Mouse (Mus musculus): Measurements from ENCODE around the gene Pias3. TPM values are rescaled to one million over a fixed set of nuclear protein-coding genes. Genes with fewer than 3 reads are reported as not detected.
A peak's percentile ranks its signal among the peaks of the same experiment; 100 is the strongest.

Pias3 gene
- polyA plus RNA-seq, 1 experiment from 2014 or later, result 26.9 TPM

DNA sequence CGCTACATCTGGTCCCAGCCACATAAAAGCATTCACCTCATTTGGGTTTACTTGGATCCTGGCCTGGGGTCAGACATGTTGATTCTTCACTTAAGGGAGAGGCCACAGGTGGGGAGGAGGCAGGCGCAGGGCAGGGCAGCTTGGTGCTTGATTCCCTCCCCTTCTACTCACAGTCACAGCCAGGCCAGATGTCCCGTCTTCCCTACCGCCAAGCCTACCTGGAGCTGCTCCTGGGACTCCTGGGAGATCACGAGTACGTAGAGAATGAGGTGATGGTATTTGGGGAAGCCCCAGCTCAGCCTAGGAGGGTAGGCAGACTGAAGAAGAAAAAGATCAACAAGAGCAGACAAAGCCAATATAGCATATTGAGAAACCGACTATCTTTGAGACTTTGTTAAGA is 10.8 kb downstream of the Pias3 start:
- no peak overlapping the region for H3K4me3 ChIP-seq (ENCODE audit: low read depth, low read length)
- H3K36me3 ChIP-seq (ENCODE audit: control insufficient read depth, insufficient read depth, low read length), result peaks cover 31% of the 10 kb centered on the region
- H3K4me1 ChIP-seq (ENCODE audit: control insufficient read depth, insufficient read depth, low read length), result peaks cover 6% of the 10 kb centered on the region; the same call in 1 of the 2 replicates
- H3K27ac ChIP-seq (ENCODE audit: low read depth, low read length), result no peak overlapping the region
- H3K9me3 ChIP-seq (replicated peaks; ENCODE audit: control insufficient read depth, low read length), result no peaks in the 10 kb centered on the region
- H3K27me3 ChIP-seq (ENCODE audit: control insufficient read depth, insufficient read depth, low read length), result peaks cover 3% of the 10 kb centered on the region; the same call in 1 of the 2 replicates
- no peak overlapping the region for H3K9ac ChIP-seq (ENCODE audit: low read depth, low read length)
- ATAC-seq (replicated peaks; ENCODE audit: insufficient number of reproducible peaks, low FRiP score, low TSS enrichment), result no peak
- no peak overlapping the region; the same call in 1 of the 2 replicates for H3K4me2 ChIP-seq
- WGBS (ENCODE audit: insufficient replicate concordance), result 66% methylated on average over 7 of the region's 7 CpGs

GRCm38 (mm10) chr3:96707903-96708683 is 11.9 kb downstream of the Pias3 start, which contains the start of gene Nudt17:
Nudt17 (minus strand) TSS chr3:96708562.
- Histone ChIP-seq H3K4me2 (peak within 1 kb of the TSS; percentile 97), H3K9ac (ENCODE audit: low read depth, low read length) (peak within 1 kb of the TSS; percentile 80), H3K9me3 (replicated peaks; ENCODE audit: control insufficient read depth, low read length) (no peaks in the 10 kb centered on the region), H3K4me1 (ENCODE audit: control insufficient read depth, insufficient read depth, low read length) (peaks cover 6% of the 10 kb centered on the region; the same call in 1 of the 2 replicates), H3K36me3 (ENCODE audit: control insufficient read depth, insufficient read depth, low read length) (peaks cover 37% of the 10 kb centered on the region), H3K27me3 (ENCODE audit: control insufficient read depth, insufficient read depth, low read length) (peaks cover 3% of the 10 kb centered on the region; the same call in 1 of the 2 replicates), H3K4me3 (ENCODE audit: low read depth, low read length) (peak within 1 kb of the TSS; percentile 54), H3K27ac (ENCODE audit: low read depth, low read length) (no peak within 1 kb of the TSS)
- 4% methylated on average over 42 of the region's 42 CpGs for WGBS (ENCODE audit: insufficient replicate concordance)
- ATAC-seq (replicated peaks; ENCODE audit: insufficient number of reproducible peaks, low FRiP score, low TSS enrichment), result peak; percentile 60

GRCm38 (mm10) chr3:96708684-96709064 is 12.5 kb downstream of the Pias3 start:
- Histone ChIP-seq H3K27me3 (ENCODE audit: control insufficient read depth, insufficient read depth, low read length) (peaks cover 3% of the 10 kb centered on the region; the same call in 1 of the 2 replicates), H3K36me3 (ENCODE audit: control insufficient read depth, insufficient read depth, low read length) (peaks cover 35% of the 10 kb centered on the region), H3K9ac (ENCODE audit: low read depth, low read length) (no peak overlapping the region), H3K4me1 (ENCODE audit: control insufficient read depth, insufficient read depth, low read length) (peaks cover 6% of the 10 kb centered on the region; the same call in 1 of the 2 replicates), H3K4me3 (ENCODE audit: low read depth, low read length) (no peak overlapping the region), H3K9me3 (replicated peaks; ENCODE audit: control insufficient read depth, low read length) (no peaks in the 10 kb centered on the region), H3K27ac (ENCODE audit: low read depth, low read length) (no peak overlapping the region), H3K4me2 (peak overlapping the region; percentile 97)
- no peak for ATAC-seq (replicated peaks; ENCODE audit: insufficient number of reproducible peaks, low FRiP score, low TSS enrichment)
- 50% methylated on average over 2 of the region's 2 CpGs for WGBS (ENCODE audit: insufficient replicate concordance)

DNA sequence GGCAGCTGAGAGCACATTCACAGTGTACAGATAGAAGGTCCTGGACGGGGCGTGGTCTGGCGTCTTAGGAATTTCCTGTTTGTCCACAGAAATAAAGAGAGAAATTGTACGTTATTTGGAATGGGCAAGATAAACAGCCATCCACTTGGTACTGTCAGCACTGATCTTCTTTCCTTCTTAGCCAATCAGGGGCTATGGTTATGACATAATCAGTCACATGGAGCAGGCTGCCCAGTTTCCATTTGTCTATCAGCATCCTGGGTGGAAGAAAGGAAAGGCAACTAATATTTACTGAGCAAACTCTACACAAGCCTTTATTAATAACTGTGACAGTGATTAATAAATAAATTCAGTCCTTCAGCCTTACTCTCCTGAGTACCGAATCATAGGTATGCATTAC is 18.1 kb downstream of the Pias3 start:
- ATAC-seq (replicated peaks; ENCODE audit: insufficient number of reproducible peaks, low FRiP score, low TSS enrichment), result no peak
- Histone ChIP-seq H3K27me3 (ENCODE audit: control insufficient read depth, insufficient read depth, low read length) (no peaks in the 10 kb centered on the region), H3K27ac (ENCODE audit: low read depth, low read length) (no peak overlapping the region), H3K9me3 (replicated peaks; ENCODE audit: control insufficient read depth, low read length) (no peaks in the 10 kb centered on the region), H3K4me1 (ENCODE audit: control insufficient read depth, insufficient read depth, low read length) (no peaks in the 10 kb centered on the region), H3K36me3 (ENCODE audit: control insufficient read depth, insufficient read depth, low read length) (peaks cover 40% of the 10 kb centered on the region), H3K4me2 (no peak overlapping the region), H3K9ac (ENCODE audit: low read depth, low read length) (no peak overlapping the region), H3K4me3 (ENCODE audit: low read depth, low read length) (no peak overlapping the region)
- 83% methylated on average over 5 of the region's 5 CpGs for WGBS (ENCODE audit: insufficient replicate concordance)

- Histone ChIP-seq H3K4me1 (ENCODE audit: control insufficient read depth, insufficient read depth, low read length) (no peaks in the 10 kb centered on the region), H3K9ac (ENCODE audit: low read depth, low read length) (no peak overlapping the region), H3K4me2 (no peak overlapping the region), H3K9me3 (replicated peaks; ENCODE audit: control insufficient read depth, low read length) (no peaks in the 10 kb centered on the region), H3K27me3 (ENCODE audit: control insufficient read depth, insufficient read depth, low read length) (no peaks in the 10 kb centered on the region), H3K36me3 (ENCODE audit: control insufficient read depth, insufficient read depth, low read length) (peaks cover 34% of the 10 kb centered on the region), H3K4me3 (ENCODE audit: low read depth, low read length) (no peak overlapping the region), H3K27ac (ENCODE audit: low read depth, low read length) (no peak overlapping the region)
- no peak for ATAC-seq (replicated peaks; ENCODE audit: insufficient number of reproducible peaks, low FRiP score, low TSS enrichment)
- 61% methylated on average over 2 of the region's 2 CpGs for WGBS (ENCODE audit: insufficient replicate concordance)
Observed at GRCm38 (mm10) chr3:96715854-96716253, 19.7 kb downstream of the Pias3 start.

GRCm38 (mm10) chr3:96719173-96719572 is 23.0 kb downstream of the Pias3 start:
- Histone ChIP-seq H3K4me2 (no peak overlapping the region), H3K9me3 (replicated peaks; ENCODE audit: control insufficient read depth, low read length) (no peaks in the 10 kb centered on the region), H3K27me3 (ENCODE audit: control insufficient read depth, insufficient read depth, low read length) (no peaks in the 10 kb centered on the region), H3K36me3 (ENCODE audit: control insufficient read depth, insufficient read depth, low read length) (peaks cover 18% of the 10 kb centered on the region), H3K9ac (ENCODE audit: low read depth, low read length) (no peak overlapping the region), H3K27ac (ENCODE audit: low read depth, low read length) (no peak overlapping the region), H3K4me1 (ENCODE audit: control insufficient read depth, insufficient read depth, low read length) (no peaks in the 10 kb centered on the region), H3K4me3 (ENCODE audit: low read depth, low read length) (no peak overlapping the region)
- 42% methylated on average over 14 of the region's 14 CpGs for WGBS (ENCODE audit: insufficient replicate concordance)
- ATAC-seq (replicated peaks; ENCODE audit: insufficient number of reproducible peaks, low FRiP score, low TSS enrichment), result no peak

DNA sequence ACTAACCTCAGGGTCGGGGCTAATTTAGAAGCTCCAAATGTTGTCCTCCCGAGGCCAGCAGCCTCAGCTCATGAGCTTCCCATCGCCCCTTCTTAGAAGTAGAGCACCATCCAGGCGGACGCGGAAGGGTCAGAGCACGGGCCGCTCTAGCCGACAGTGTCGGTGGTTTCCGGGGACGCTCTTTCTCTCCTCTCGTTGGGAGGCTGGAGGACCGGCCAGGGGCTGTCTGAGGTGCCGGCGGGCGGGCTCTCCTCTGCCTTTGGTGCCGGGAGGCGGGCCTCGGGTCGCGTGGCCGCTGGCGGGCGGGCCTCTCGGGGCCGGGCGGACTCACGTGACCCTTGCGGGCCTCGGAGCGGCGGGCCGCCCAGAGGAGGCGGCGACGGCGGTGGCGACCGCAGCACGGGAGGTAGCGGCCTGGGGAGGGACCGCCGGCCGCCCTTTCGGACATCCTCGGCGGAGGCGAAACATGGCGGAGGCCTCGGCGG is 31.2 kb downstream of the Pias3 start, which contains the start of the genes Polr3c and Rnf115:
Gene Polr3c (minus strand): TSS at position 286 of the 485 bp plus-strand sequence.
Gene Rnf115 (plus strand): TSS at position 322 of the 485 bp plus-strand sequence.
- Histone ChIP-seq H3K27ac (ENCODE audit: low read depth, low read length) (peak within 1 kb of the TSS; percentile 78), H3K4me3 (ENCODE audit: low read depth, low read length) (peak within 1 kb of the TSS; percentile 92), H3K9me3 (replicated peaks; ENCODE audit: control insufficient read depth, low read length) (no peaks in the 10 kb centered on the region), H3K36me3 (ENCODE audit: control insufficient read depth, insufficient read depth, low read length) (no peaks in the 10 kb centered on the region; the same call in 1 of the 2 replicates), H3K4me1 (ENCODE audit: control insufficient read depth, insufficient read depth, low read length) (peaks cover 25% of the 10 kb centered on the region), H3K4me2 (peak within 1 kb of the TSS; percentile 76), H3K27me3 (ENCODE audit: control insufficient read depth, insufficient read depth, low read length) (no peaks in the 10 kb centered on the region), H3K9ac (ENCODE audit: low read depth, low read length) (peak within 1 kb of the TSS; percentile 92)
- ATAC-seq (replicated peaks; ENCODE audit: insufficient number of reproducible peaks, low FRiP score, low TSS enrichment), result peak; percentile 95
- under 1% methylated on average over 52 of the region's 52 CpGs for WGBS (ENCODE audit: insufficient replicate concordance)

DNA sequence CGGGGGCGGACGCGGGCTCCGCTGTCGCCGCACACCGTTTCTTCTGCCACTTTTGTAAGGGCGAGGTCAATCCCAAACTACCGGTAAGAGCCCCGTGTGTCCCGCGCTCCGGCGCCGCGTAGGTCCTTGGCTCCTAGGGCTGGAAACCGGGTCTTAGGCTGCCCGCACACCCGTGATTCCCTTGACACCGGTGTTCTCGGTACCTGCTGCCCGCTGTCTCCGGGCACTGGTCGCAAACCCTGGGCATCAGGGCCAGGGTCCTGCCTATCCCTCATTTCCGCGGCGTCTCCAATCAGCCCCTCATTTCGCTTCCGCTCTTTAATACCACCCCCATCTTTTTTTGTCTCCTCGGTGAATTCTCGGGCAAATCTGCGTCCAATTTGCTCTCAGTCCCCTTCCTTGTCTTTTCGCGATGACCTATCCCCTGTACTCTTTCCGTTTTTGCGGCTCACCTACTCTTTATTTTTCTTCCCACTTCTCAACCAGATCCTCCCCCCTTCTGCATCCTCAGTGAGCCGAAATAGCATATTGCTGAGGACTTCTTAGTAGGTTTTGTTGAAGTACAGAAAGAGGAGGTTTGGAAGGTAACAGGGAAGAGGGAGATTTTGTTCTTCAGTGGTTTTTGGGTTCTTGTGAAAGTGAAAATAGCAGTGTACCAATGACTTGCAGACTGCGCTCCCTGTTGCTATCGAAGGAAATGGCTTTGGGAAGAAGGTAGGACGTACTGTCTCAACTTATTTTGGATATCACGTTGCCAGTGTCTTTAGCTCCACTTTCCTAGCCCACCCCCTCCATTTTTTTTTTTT is 31.8 kb downstream of the Pias3 start:
- no peak; the same call in 1 of the 2 replicates for ATAC-seq (replicated peaks; ENCODE audit: insufficient number of reproducible peaks, low FRiP score, low TSS enrichment)
- Histone ChIP-seq H3K4me3 (ENCODE audit: low read depth, low read length) (peak overlapping the region; percentile 92), H3K36me3 (ENCODE audit: control insufficient read depth, insufficient read depth, low read length) (no peaks in the 10 kb centered on the region; the same call in 1 of the 2 replicates), H3K4me2 (peak overlapping the region; percentile 76), H3K4me1 (ENCODE audit: control insufficient read depth, insufficient read depth, low read length) (peaks cover 25% of the 10 kb centered on the region), H3K9ac (ENCODE audit: low read depth, low read length) (peak overlapping the region; percentile 92), H3K9me3 (replicated peaks; ENCODE audit: control insufficient read depth, low read length) (no peaks in the 10 kb centered on the region), H3K27ac (ENCODE audit: low read depth, low read length) (peak overlapping the region; percentile 78), H3K27me3 (ENCODE audit: control insufficient read depth, insufficient read depth, low read length) (no peaks in the 10 kb centered on the region)
- WGBS (ENCODE audit: insufficient replicate concordance), result under 1% methylated on average over 42 of the region's 42 CpGs
